Mouse (Mus musculus) heart, postnatal 0 days (tissue): ENCODE data around the gene Tpd52l1.

Experiments used
- CTCF ChIP-seq: IDR thresholded peaks from 2 replicates; pipeline ENCODE4 v1.5.1; 2016; ENCODE audit warnings: antibody characterized with exemption, control low read depth, low read depth
- EP300 ChIP-seq: IDR thresholded peaks from 2 replicates; pipeline ENCODE4 v1.6.1; 2016; ENCODE audit warnings: antibody characterized with exemption, low read depth

DNA sequence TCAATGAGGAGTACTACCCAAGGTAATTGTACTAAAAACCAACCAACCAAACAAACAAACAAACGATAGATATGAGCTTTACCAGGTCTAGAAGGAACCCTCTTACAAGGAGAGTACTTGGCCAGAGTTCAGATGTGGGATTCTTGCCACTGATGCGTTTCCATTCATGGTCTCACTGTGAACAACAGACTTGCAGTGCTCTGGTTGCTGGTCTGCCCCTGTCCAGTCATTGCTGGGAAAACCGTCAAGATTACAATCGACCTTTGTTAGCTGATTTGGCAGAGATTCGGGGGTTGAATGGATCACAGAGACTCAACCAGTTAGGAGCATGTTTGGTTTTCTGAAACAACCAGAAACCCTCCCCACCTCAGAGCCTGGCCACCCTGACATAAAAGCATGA lies 150.1 kb downstream of the Tpd52l1 start:
- TF ChIP-seq CTCF (no peak), EP300 (no peak)
